Mouse (Mus musculus) liver, embryonic 12.5 days (tissue): ENCODE results near the gene Apoc2. TPM values are rescaled to one million over a fixed set of nuclear protein-coding genes. Genes with fewer than 3 reads are reported as not detected.

Experiments used
- ATAC-seq: fragments of 200-750 bp; cut with Nextera tagmentation; 2 replicates; pipeline ENCODE4 v1.8.0; 2017; ENCODE audit warnings: moderate number of reproducible peaks, mild to moderate bottlenecking, moderate library complexity
- H3K27ac ChIP-seq: fragments of 300-500 bp; sonication (generic); 2 replicates; pipeline ENCODE4 v1.5.1; 2016; ENCODE audit warnings: mild to moderate bottlenecking
- H3K27me3 ChIP-seq: fragments of 300-500 bp; sonication (generic); replicated peaks from 2 replicates; pipeline ENCODE4 v1.6.1; 2016; ENCODE audit warnings: mild to moderate bottlenecking, moderate library complexity
- H3K36me3 ChIP-seq: fragments of 300-500 bp; sonication (generic); 2 replicates; pipeline ENCODE4 v1.6.1; 2016; ENCODE audit warnings: mild to moderate bottlenecking, moderate library complexity
- H3K4me1 ChIP-seq: fragments of 300-500 bp; sonication (generic); 2 replicates; pipeline ENCODE4 v1.6.1; 2016
- H3K4me2 ChIP-seq: fragments of 300-500 bp; sonication (generic); 2 replicates; pipeline ENCODE4 v1.6.1; 2016; ENCODE audit warnings: mild to moderate bottlenecking, moderate library complexity
- H3K4me3 ChIP-seq: fragments of 300-500 bp; sonication (generic); 2 replicates; pipeline ENCODE4 v1.5.1; 2016; ENCODE audit warnings: mild to moderate bottlenecking, moderate library complexity
- H3K9ac ChIP-seq: fragments of 300-500 bp; sonication (generic); 2 replicates; pipeline ENCODE4 v1.6.1; 2016; ENCODE audit warnings: mild to moderate bottlenecking, moderate library complexity
- H3K9me3 ChIP-seq: fragments of 300-500 bp; sonication (generic); replicated peaks from 2 replicates; pipeline ENCODE4 v1.6.1; 2016; ENCODE audit warnings: mild to moderate bottlenecking, moderate library complexity
- WGBS: fragments of 180-500 bp; shearing (Covaris S2); methylation state at CpG from one replicate; pipeline ENCODE4 v1.1.7; 2016; ENCODE audit not compliant: insufficient replicate concordance; 5-methylcytosine and 5-hydroxymethylcytosine counted together
- polyA plus RNA-seq: library from polyadenylated mRNA; unstranded; fragments of >200 nt; fragmentation: Nextera tagmentation; extraction: Ambion mirVana; gene quantifications from 2 replicates; pipeline ENCODE4 v1.2.1, GENCODE M21; 2016

The Apoc2 gene
- polyA plus RNA-seq, 1 experiment from 2014 or later = 406 TPM

- no peak for ATAC-seq
- Histone ChIP-seq H3K4me1 (peaks cover 99% of the 10 kb centered on the region), H3K9ac (peak overlapping the region; percentile 65), H3K4me2 (peak overlapping the region; percentile 66), H3K27me3 (peaks cover 11% of the 10 kb centered on the region; the same call in 1 of the 2 replicates), H3K36me3 (peaks cover 45% of the 10 kb centered on the region), H3K9me3 (no peaks in the 10 kb centered on the region), H3K27ac (peak overlapping the region; percentile 89), H3K4me3 (peak overlapping the region; percentile 53)
- WGBS = 4% methylated on average over 28 of the region's 28 CpGs
Measured at GRCm38 (mm10) chr7:19697949-19698906, 20.5 kb upstream of the Apoc2 start.

- Histone ChIP-seq H3K36me3 (peaks cover 27% of the 10 kb centered on the region), H3K9me3 (no peaks in the 10 kb centered on the region), H3K9ac (peak overlapping the region; percentile 3; the same call in 1 of the 2 replicates), H3K27me3 (peaks cover 11% of the 10 kb centered on the region; the same call in 1 of the 2 replicates), H3K4me3 (peak overlapping the region; percentile 53), H3K4me2 (peak overlapping the region; percentile 66), H3K4me1 (peaks cover 99% of the 10 kb centered on the region), H3K27ac (peak overlapping the region; percentile 89)
- WGBS = 72% methylated on average over 34 of the region's 34 CpGs
- no peak for ATAC-seq
Measured at GRCm38 (mm10) chr7:19696336-19696873, 18.7 kb upstream of the Apoc2 start.

DNA sequence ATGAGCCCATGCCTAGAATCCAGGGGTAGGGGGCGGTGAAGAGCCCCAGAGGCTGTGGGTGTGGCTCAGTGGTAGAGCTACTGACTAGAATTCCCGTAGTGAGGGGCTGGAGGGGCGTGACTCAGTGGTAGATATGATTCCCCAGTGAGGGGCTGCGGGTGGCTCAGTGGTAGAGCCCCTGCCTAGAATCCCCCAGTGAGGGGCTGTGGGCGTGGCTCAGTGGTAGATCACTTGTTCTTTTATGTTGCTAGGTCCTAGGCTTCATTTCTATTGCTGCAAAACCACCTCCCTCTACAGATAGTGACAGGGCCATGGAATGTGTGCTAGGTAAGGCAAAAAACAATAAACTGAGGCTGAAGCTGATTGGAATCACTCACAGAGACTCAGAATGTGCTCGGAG lies 18.1 kb upstream of the Apoc2 start:
- no peak overlapping the region for H3K9ac ChIP-seq
- peak overlapping the region; percentile 66 for H3K4me2 ChIP-seq
- no peaks in the 10 kb centered on the region for H3K9me3 ChIP-seq
- H3K36me3 ChIP-seq = peaks cover 25% of the 10 kb centered on the region
- no peak for ATAC-seq
- peak overlapping the region; percentile 89; the same call in 1 of the 2 replicates for H3K27ac ChIP-seq
- no peak overlapping the region for H3K4me3 ChIP-seq
- peaks cover 99% of the 10 kb centered on the region for H3K4me1 ChIP-seq
- H3K27me3 ChIP-seq = peaks cover 11% of the 10 kb centered on the region; the same call in 1 of the 2 replicates
- 44% methylated on average over 6 of the region's 6 CpGs for WGBS

DNA sequence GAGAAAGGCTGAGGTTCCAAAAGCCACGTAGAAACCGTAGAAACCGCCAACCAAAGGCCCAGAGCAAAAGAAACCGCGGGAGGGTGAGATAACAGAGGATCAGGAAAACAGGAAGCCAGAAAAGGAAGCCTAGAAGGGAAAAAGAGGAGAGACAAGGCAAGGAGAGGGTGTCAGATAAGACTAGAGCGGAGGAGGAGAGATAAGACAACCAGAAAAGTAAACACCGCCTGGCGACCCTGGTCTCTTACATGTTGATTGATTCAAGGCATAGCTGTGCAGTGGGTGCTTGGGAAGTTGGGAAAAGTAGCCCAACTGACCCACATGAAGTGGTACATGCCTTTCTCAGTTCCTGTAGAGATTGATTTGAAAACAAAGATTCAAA lies 17.5 kb upstream of the Apoc2 start:
- Histone ChIP-seq H3K4me2 (peak overlapping the region; percentile 66), H3K9ac (0 out of 2 replicates have a peak overlapping the region, but pooled peaks have one; percentile 37), H3K27ac (peak overlapping the region; percentile 89), H3K4me3 (no peak overlapping the region), H3K4me1 (peaks cover 93% of the 10 kb centered on the region), H3K9me3 (no peaks in the 10 kb centered on the region), H3K27me3 (peaks cover 11% of the 10 kb centered on the region; the same call in 1 of the 2 replicates), H3K36me3 (peaks cover 20% of the 10 kb centered on the region)
- 0 out of 2 replicates have a peak, but pooled peaks have one; percentile 2 for ATAC-seq
- WGBS = 2% methylated on average over 8 of the region's 8 CpGs

GRCm38 (mm10) chr7:19694336-19695212 lies 16.8 kb upstream of the Apoc2 start:
- Histone ChIP-seq H3K4me1 (peaks cover 92% of the 10 kb centered on the region), H3K4me2 (peak overlapping the region; percentile 66), H3K9ac (0 out of 2 replicates have a peak overlapping the region, but pooled peaks have one; percentile 37), H3K9me3 (no peaks in the 10 kb centered on the region), H3K4me3 (no peak overlapping the region), H3K36me3 (peaks cover 19% of the 10 kb centered on the region), H3K27ac (peak overlapping the region; percentile 89), H3K27me3 (peaks cover 11% of the 10 kb centered on the region; the same call in 1 of the 2 replicates)
- WGBS = 45% methylated on average over 10 of the region's 10 CpGs
- ATAC-seq = no peak

DNA sequence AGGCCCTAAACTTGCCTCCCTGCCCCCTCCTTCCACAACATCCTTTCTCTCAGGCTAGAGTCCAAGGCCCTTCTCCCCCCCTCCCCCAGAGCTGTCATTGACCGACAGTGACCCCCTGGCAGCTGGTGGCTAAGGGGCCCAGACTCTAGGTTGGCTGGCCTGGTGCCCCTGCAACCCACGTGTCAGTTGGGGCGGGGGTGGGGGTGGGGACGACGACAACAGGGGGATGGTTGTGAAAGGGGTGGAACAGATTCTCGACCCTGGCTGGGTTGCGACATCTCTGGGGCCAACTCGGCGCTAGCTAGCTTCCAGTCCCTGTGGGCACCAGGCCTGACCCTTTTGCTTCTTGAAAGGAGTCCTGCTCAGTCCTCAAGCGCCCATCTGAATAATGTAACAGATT lies 15.7 kb upstream of the Apoc2 start:
- H3K4me1 ChIP-seq = peaks cover 82% of the 10 kb centered on the region
- WGBS = 18% methylated on average over 10 of the region's 10 CpGs
- no peak overlapping the region for H3K9ac ChIP-seq

GRCm38 (mm10) chr7:19691873-19692865 lies 14.4 kb upstream of the Apoc2 start, which contains the start of gene Apoc1:
Apoc1 (minus strand) TSS chr7:19692660.
- 51% methylated on average over 28 of the region's 28 CpGs for WGBS
- Histone ChIP-seq H3K4me3 (peak within 1 kb of the TSS; percentile 18), H3K4me2 (peak within 1 kb of the TSS; percentile 45), H3K4me1 (peaks cover 70% of the 10 kb centered on the region), H3K27ac (peak within 1 kb of the TSS; percentile 89), H3K36me3 (peaks cover 14% of the 10 kb centered on the region), H3K9me3 (no peaks in the 10 kb centered on the region), H3K9ac (peak within 1 kb of the TSS; percentile 30; the same call in 1 of the 2 replicates), H3K27me3 (peaks cover under 1% of the 10 kb centered on the region; the same call in 1 of the 2 replicates)
- no peak for ATAC-seq

More for the DNA sequence above, 15.7 kb upstream of the Apoc2 start:
- Histone ChIP-seq H3K9me3 (no peaks in the 10 kb centered on the region), H3K27me3 (peaks cover 11% of the 10 kb centered on the region; the same call in 1 of the 2 replicates), H3K4me2 (peak overlapping the region; percentile 21; the same call in 1 of the 2 replicates), H3K36me3 (peaks cover 19% of the 10 kb centered on the region), H3K4me3 (no peak overlapping the region), H3K27ac (peak overlapping the region; percentile 89)
- peak; percentile 45 for ATAC-seq

DNA sequence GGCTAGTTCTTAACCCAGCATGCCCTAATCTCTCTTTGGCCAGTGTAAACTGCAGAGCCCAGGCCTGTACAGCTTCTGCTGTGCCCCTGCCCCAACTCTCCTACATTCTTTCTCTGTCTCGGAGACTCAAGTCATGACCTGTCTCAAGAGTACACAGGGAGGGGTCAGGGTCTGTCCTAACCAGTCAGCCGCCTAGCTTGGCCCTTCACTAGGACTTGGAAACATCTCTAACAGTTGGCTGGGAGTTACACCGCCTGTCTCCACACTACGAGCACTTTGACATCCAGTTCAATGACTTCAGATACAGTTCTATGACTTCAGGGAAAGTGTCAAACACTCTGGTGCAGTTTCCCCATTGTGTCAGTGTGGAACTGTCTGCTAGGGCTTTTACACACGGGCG lies 13.7 kb upstream of the Apoc2 start:
- Histone ChIP-seq H3K4me1 (peaks cover 70% of the 10 kb centered on the region), H3K4me3 (peak overlapping the region; percentile 18), H3K4me2 (peak overlapping the region; percentile 45), H3K27me3 (no peaks in the 10 kb centered on the region; the same call in 1 of the 2 replicates), H3K27ac (peak overlapping the region; percentile 70), H3K36me3 (peaks cover 7% of the 10 kb centered on the region), H3K9me3 (no peaks in the 10 kb centered on the region), H3K9ac (no peak overlapping the region)
- WGBS = 64% methylated on average over 6 of the region's 6 CpGs
- ATAC-seq = no peak

GRCm38 (mm10) chr7:19690845-19691244 lies 13.1 kb upstream of the Apoc2 start:
- Histone ChIP-seq H3K4me2 (no peak overlapping the region), H3K9ac (no peak overlapping the region), H3K36me3 (peaks cover under 1% of the 10 kb centered on the region), H3K4me3 (no peak overlapping the region), H3K27ac (peak overlapping the region; percentile 70; the same call in 1 of the 2 replicates), H3K4me1 (peaks cover 65% of the 10 kb centered on the region), H3K9me3 (no peaks in the 10 kb centered on the region), H3K27me3 (no peaks in the 10 kb centered on the region; the same call in 1 of the 2 replicates)
- no peak for ATAC-seq
- WGBS = 57% methylated on average over 4 of the region's 4 CpGs

DNA sequence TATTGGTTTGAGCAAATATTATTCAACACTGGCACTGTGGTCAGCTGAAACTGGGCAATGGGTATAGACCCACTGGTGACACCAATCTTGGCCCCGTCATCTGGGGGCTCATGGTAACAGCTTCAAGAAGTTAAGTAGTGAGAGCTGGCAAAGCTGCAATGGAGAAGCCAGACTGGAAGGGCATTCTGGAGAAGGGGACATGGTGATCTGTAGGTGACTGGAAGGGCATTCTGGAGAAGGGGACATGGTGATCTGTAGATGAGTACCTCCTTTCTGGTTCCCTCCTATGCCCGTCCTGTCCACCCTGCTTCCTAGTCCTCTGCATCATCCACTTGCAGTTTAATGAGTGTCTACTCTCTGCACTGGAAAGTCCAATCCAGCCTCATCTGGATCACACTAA lies 10.9 kb upstream of the Apoc2 start:
- 77% methylated on average over 2 of the region's 2 CpGs for WGBS
- H3K9ac ChIP-seq = no peak overlapping the region
- no peak overlapping the region for H3K4me2 ChIP-seq
- no peaks in the 10 kb centered on the region for H3K9me3 ChIP-seq
- peaks cover 49% of the 10 kb centered on the region for H3K4me1 ChIP-seq
- H3K36me3 ChIP-seq = no peaks in the 10 kb centered on the region
- no peak for ATAC-seq
- no peaks in the 10 kb centered on the region; the same call in 1 of the 2 replicates for H3K27me3 ChIP-seq
- H3K27ac ChIP-seq = no peak overlapping the region
- H3K4me3 ChIP-seq = no peak overlapping the region
